Mouse (Mus musculus) bone marrow macrophage, adult 2 months (primary cell): Measurements from ENCODE around the gene Sidt1. TPM values are rescaled to one million over a fixed set of nuclear protein-coding genes. Genes with fewer than 3 reads are reported as not detected.
A peak's percentile ranks its signal among the peaks of the same experiment; 100 is the strongest.

Experiments
- H3K27ac ChIP-seq: 2 replicates; pipeline ENCODE4 v1.5.1; 2012; ENCODE audit warnings: low read depth, low read length; ENCODE audit not compliant: insufficient read depth
- H3K4me1 ChIP-seq: 2 replicates; pipeline ENCODE4 v1.6.1; 2012; ENCODE audit warnings: low read length; ENCODE audit not compliant: control insufficient read depth, insufficient read depth
- H3K4me3 ChIP-seq: 2 replicates; pipeline ENCODE4 v1.5.1; 2012; ENCODE audit warnings: mild to moderate bottlenecking, low read length, moderate library complexity; ENCODE audit not compliant: insufficient read depth
- CTCF ChIP-seq: IDR thresholded peaks from 2 replicates; pipeline ENCODE4 v1.5.1; 2012; ENCODE audit warnings: low read depth, mild to moderate bottlenecking, low read length, moderate library complexity
- POLR2A ChIP-seq: IDR thresholded peaks from 2 replicates; pipeline ENCODE4 v1.6.1; 2012; ENCODE audit warnings: mild to moderate bottlenecking, low read depth, low read length, borderline replicate concordance
- polyA plus RNA-seq: library from polyadenylated mRNA; stranded (reverse); fragments of >200 nt; gene quantifications from 2 replicates; pipeline ENCODE4 v1.2.4, GENCODE M21; 2012; ENCODE audit not compliant: missing spikeins, insufficient read depth, insufficient read length

Sidt1 gene
- polyA plus RNA-seq, 1 experiment, result not detected

- Histone ChIP-seq H3K27ac (no peak overlapping the region), H3K4me1 (peaks cover 5% of the 10 kb centered on the region), H3K4me3 (no peak overlapping the region)
- TF ChIP-seq POLR2A (no peak), CTCF (no peak)
These were observed 79.0 kb downstream of the Sidt1 start for GRCm38 (mm10) chr16:44253797-44254634.

DNA sequence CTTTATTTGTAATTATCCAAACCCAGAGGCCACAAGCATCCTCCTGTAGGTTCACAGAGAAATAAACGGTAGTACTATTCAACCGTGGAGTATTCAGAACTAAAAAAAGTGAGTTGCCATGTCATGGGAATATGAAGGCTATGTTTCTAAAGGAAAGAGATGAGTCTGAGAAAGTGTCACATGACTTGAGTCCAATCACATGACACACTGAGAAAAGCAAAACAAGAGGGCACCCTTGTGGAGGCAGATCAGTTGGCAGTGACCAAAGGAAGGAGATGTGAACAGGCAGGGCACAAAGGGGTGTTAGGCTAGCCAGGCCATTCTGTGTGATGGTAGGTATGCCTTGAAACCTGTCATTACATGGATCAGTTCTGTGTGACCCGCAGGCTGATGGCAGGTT lies 80.3 kb downstream of the Sidt1 start:
- H3K27ac ChIP-seq, result no peak overlapping the region
- no peak overlapping the region for H3K4me3 ChIP-seq
- H3K4me1 ChIP-seq, result peaks cover 5% of the 10 kb centered on the region
- TF ChIP-seq POLR2A, result no peak
- TF ChIP-seq CTCF, result no peak

DNA sequence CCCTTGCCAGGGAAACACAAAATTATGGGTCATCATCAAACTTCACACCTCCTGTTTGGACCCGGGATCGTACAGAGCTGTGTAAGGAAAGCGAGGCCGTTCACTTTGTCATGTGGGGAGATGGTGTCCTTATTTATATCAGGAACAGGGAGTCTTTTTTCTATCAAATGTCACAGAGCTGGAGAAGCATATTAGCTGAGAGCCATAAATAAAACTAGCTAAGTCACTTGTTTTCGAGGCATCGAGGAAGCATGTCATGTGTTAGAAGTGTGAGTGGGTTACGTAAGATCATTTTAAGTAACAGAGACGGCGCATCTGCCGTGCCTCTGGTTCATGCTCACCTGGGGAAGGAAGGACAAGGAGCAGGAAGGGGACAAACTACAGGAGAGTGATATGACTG lies 83.0 kb downstream of the Sidt1 start:
- Histone ChIP-seq H3K4me3 (no peak overlapping the region), H3K4me1 (peaks cover 5% of the 10 kb centered on the region), H3K27ac (peak overlapping the region; percentile 46; the same call in 1 of the 2 replicates)
- TF ChIP-seq CTCF (no peak), POLR2A (no peak)

DNA sequence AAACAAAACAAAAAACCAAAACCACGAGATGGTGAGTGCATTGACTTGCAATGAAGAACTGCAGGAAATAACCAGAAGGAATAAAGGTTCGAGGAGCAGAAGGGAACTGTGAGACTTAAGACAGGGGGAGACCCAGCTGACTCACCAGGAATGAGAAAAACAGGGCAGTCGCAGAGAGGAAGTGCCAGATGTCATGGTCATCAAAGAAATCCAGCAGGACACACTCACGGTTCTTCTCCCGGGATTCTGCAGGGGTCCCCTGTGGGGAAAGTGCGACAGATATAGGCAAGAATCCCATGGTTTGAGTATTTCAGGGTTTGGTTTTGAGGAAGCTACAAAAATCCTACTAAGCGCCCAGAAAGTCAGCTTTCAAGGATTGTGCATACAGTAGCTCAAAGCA lies 89.7 kb downstream of the Sidt1 start:
- Histone ChIP-seq H3K4me1 (peaks cover 51% of the 10 kb centered on the region), H3K4me3 (no peak overlapping the region), H3K27ac (peak overlapping the region; percentile 76)
- no peak for TF ChIP-seq POLR2A
- TF ChIP-seq CTCF, result no peak

DNA sequence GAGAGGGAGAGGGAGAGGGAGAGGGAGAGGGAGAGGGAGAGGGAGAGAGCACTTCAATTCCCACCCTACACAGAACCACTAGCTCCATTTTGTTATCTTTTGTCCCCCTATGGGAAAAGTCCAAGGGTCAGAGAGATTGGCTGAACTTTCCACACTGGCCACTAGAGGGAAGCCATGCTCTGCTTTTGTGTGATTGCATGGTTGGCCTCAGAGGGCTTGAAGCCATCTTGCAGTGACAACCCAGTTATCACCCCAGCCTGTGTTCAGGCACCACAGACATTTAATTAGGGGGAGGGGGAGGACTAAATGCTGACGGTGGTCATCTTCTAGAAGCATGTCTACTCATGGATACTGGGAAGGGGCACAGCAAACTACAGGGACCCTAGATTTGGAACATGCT lies 90.4 kb downstream of the Sidt1 start:
- TF ChIP-seq CTCF, result peak; percentile 69
- TF ChIP-seq POLR2A, result no peak
- H3K4me3 ChIP-seq, result no peak overlapping the region
- H3K27ac ChIP-seq, result peak overlapping the region; percentile 76
- peaks cover 58% of the 10 kb centered on the region for H3K4me1 ChIP-seq

GRCm38 (mm10) chr16:44240406-44240805 lies 92.6 kb downstream of the Sidt1 start:
- H3K4me1 ChIP-seq, result peaks cover 59% of the 10 kb centered on the region

DNA sequence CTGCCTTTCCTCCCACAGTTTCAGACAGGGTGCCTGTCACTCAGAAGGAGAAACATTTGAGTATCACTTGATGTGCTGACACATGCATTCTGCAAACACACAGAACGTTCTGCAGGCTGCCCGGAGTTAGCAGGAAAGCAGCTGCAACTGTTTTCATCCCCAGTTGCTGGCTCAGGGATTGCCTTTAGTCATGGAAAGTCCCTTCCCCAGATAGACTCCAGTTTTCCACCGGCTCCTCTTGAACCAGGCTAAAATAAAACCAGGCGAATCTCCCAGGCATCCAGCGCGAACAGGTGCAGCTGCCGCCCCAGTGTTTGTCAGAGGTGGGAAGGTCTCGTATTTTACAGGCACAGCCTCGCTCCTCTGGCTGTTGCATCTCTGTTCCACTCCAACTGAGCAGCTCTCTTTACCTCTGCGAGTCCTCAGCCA lies 94.1 kb downstream of the Sidt1 start:
- H3K4me3 ChIP-seq, result no peak overlapping the region
- peaks cover 55% of the 10 kb centered on the region for H3K4me1 ChIP-seq
- TF ChIP-seq CTCF (no peak), POLR2A (no peak)
- H3K27ac ChIP-seq, result peak overlapping the region; percentile 63

More at GRCm38 (mm10) chr16:44240406-44240805, 92.6 kb downstream of the Sidt1 start:
- TF ChIP-seq POLR2A (no peak), CTCF (no peak)
- Histone ChIP-seq H3K4me3 (no peak overlapping the region), H3K27ac (no peak overlapping the region)

- H3K27ac ChIP-seq, result no peak overlapping the region
- TF ChIP-seq CTCF (no peak), POLR2A (no peak)
- peaks cover 46% of the 10 kb centered on the region for H3K4me1 ChIP-seq
- H3K4me3 ChIP-seq, result no peak overlapping the region
These were observed 95.2 kb downstream of the Sidt1 start for GRCm38 (mm10) chr16:44237836-44238235.

DNA sequence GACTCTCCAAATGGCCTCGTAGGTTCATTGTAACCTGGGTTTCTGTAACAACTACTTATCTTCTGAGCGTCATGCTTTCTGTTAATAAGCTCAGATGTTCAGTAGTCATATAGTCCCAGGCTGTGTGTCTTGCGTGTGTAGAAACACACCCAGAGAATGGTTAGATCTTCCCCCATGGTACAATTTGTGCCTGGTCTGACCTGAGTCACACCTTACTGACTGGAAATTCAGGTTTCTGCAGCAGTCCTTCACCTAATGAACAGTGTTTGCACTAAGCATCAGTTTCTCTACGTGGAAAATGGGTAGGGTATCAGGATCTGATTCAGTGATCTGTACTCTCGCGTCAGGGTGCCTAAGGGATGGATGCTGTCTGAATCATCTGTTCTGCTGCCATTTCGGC lies 100.0 kb downstream of the Sidt1 start:
- Histone ChIP-seq H3K27ac (no peak overlapping the region), H3K4me1 (peaks cover 4% of the 10 kb centered on the region), H3K4me3 (no peak overlapping the region)
- TF ChIP-seq CTCF (no peak), POLR2A (no peak)

- Histone ChIP-seq H3K4me3 (no peak overlapping the region), H3K4me1 (no peaks in the 10 kb centered on the region), H3K27ac (no peak overlapping the region)
- no peak for TF ChIP-seq POLR2A
- no peak for TF ChIP-seq CTCF
These were observed 106.2 kb downstream of the Sidt1 start for GRCm38 (mm10) chr16:44226706-44227291.

- Histone ChIP-seq H3K4me1 (peaks cover 6% of the 10 kb centered on the region; the same call in 1 of the 2 replicates), H3K27ac (no peak overlapping the region), H3K4me3 (no peak overlapping the region)
- no peak for TF ChIP-seq POLR2A
- TF ChIP-seq CTCF, result no peak
These were observed 111.5 kb downstream of the Sidt1 start for GRCm38 (mm10) chr16:44221463-44221862.
